Mouse (Mus musculus): Measurements from ENCODE around the gene Adgrg2.

DNA sequence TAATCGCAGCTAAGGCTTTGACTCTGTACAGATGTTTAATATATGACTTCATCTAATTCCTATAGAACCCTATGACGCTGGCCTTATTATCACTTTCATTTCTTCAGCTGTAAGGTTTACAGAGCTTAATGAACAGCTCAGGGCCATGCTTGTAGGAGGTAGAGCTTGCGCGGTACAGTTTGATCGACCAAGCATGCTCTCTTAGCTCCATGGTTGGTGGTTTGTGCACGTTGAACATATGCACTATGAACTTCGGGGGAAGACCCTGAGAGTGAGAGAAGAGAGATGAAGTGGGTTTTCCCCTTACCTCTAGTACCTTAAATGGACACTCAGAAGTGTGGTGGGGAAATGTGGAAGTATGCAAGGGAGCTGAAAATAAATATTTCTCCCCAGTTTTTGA lies 41.7 kb downstream of the Adgrg2 start:
- TF ChIP-seq POLR2A (IDR thresholded peaks at IDR 0.05; ENCODE audit: borderline replicate concordance, insufficient read depth, low read length) (no peak), CTCF (IDR thresholded peaks at IDR 0.05; ENCODE audit: borderline replicate concordance, insufficient read depth, low read depth, low read length) (no peak)

All from cerebellum, adult 2 months (tissue).